Mouse (Mus musculus) lung, embryonic 15.5 days (tissue): ENCODE data around the gene Myt1l. TPM values are rescaled to one million over a fixed set of nuclear protein-coding genes. Genes with fewer than 3 reads are reported as not detected.

ENCODE experiments used
- ATAC-seq: fragments of 200-750 bp; cut with Nextera tagmentation; 2 replicates; pipeline ENCODE4 v1.8.0; 2017; ENCODE audit warnings: moderate number of reproducible peaks, borderline replicate concordance; ENCODE audit not compliant: low FRiP score, low TSS enrichment; ENCODE audit errors: extremely low read depth
- H3K27ac ChIP-seq: fragments of 300-500 bp; sonication (generic); 2 replicates; pipeline ENCODE4 v1.5.1; 2015; ENCODE audit warnings: moderate library complexity, mild to moderate bottlenecking, inconsistent platforms
- H3K27me3 ChIP-seq: fragments of 300-500 bp; sonication (generic); 2 replicates; pipeline ENCODE4 v1.6.1; 2015; ENCODE audit warnings: inconsistent platforms
- H3K36me3 ChIP-seq: fragments of 300-500 bp; sonication (generic); 2 replicates; pipeline ENCODE4 v1.6.1; 2015; ENCODE audit warnings: inconsistent platforms
- H3K4me1 ChIP-seq: fragments of 300-500 bp; sonication (generic); 2 replicates; pipeline ENCODE4 v1.6.1; 2015; ENCODE audit warnings: inconsistent platforms
- H3K4me2 ChIP-seq: fragments of 300-500 bp; sonication (generic); 2 replicates; pipeline ENCODE4 v1.6.1; 2015; ENCODE audit warnings: inconsistent platforms, mild to moderate bottlenecking, moderate library complexity
- H3K4me3 ChIP-seq: fragments of 300-500 bp; sonication (generic); 2 replicates; pipeline ENCODE4 v1.5.1; 2015; ENCODE audit warnings: mild to moderate bottlenecking, inconsistent platforms
- H3K9ac ChIP-seq: fragments of 300-500 bp; sonication (generic); 2 replicates; pipeline ENCODE4 v1.6.1; 2015; ENCODE audit warnings: inconsistent platforms
- H3K9me3 ChIP-seq: fragments of 300-500 bp; sonication (generic); 2 replicates; pipeline ENCODE4 v1.6.1; 2016; ENCODE audit warnings: inconsistent platforms
- WGBS: fragments of 180-500 bp; shearing (Covaris S2); methylation state at CpG from one replicate; pipeline ENCODE4 v1.1.7; 2015; 5-methylcytosine and 5-hydroxymethylcytosine counted together
- polyA plus RNA-seq: library from polyadenylated mRNA; unstranded; fragments of >200 nt; fragmentation: Nextera tagmentation; extraction: Ambion mirVana; gene quantifications from 2 replicates; pipeline ENCODE4 v1.2.1, GENCODE M21; 2015

Myt1l gene
- polyA plus RNA-seq, 1 experiment from 2014 or later, result 0.27 TPM

DNA sequence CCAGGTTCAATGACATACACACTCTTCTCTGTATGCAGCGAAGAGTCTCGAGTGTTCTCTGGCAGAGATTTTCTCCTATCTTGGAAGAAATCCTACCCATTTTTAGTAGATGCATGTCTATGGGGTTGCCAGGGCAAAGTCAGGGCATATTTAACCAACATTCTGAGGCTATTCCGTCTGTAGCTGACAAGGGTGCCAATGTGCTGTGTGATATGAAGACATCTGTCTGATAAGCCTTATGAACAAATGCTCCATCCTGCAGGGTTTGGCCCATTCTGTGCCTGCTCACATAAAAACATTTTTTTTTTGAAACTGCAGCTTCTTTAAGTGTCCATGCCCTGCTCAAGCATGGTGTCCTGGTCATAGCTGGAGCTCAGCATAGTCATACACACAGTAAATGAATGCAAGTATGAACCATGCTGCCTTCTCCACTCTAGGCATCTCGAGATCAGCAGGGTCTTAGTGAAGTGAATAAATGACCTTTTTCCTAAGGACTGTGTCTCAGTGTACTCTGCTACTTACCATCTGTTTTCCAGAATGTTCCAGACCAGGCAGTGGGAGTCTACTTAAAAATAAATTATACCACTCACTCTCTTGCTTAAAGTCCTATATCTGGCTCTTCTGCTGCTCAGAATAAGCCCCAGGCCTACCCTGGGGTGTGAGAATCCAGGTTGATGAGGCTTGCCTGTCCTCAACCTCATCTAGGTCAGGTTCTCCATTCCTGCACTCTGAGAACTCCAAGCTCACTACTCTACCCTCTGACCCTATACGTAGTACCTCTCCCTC, 227.1 kb downstream of the Myt1l start:
- no peak for ATAC-seq
- Histone ChIP-seq H3K4me3 (no peak overlapping the region), H3K36me3 (no peaks in the 10 kb centered on the region), H3K9ac (no peak overlapping the region), H3K9me3 (no peaks in the 10 kb centered on the region), H3K4me2 (no peak overlapping the region), H3K4me1 (no peaks in the 10 kb centered on the region), H3K27ac (no peak overlapping the region), H3K27me3 (no peaks in the 10 kb centered on the region)
- WGBS, result 62% methylated on average over 5 of the region's 5 CpGs

DNA sequence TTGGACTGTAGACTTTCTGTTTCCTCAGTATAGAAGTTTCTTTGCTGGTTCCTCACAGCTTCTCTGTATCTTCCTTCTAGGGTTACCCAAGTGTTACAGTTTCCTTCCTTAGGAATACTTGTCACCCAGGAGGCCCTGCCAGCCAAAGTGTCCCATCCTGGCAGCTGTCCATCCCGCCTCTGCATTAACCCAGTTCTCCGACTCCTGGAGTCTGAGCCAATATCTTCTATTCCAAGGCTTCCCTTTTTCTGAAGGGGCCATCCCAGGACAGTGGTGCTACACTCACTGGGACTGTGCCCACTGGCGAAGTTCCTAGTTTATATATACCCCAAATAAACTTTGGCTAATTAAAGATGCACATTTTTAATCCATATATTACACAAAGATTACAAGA, 227.7 kb downstream of the Myt1l start:
- Histone ChIP-seq H3K4me3 (no peak overlapping the region), H3K4me2 (no peak overlapping the region), H3K9me3 (no peaks in the 10 kb centered on the region), H3K4me1 (no peaks in the 10 kb centered on the region), H3K27me3 (no peaks in the 10 kb centered on the region), H3K36me3 (no peaks in the 10 kb centered on the region), H3K27ac (no peak overlapping the region), H3K9ac (no peak overlapping the region)
- WGBS, result 68% methylated on average over 3 of the region's 3 CpGs
- no peak for ATAC-seq

DNA sequence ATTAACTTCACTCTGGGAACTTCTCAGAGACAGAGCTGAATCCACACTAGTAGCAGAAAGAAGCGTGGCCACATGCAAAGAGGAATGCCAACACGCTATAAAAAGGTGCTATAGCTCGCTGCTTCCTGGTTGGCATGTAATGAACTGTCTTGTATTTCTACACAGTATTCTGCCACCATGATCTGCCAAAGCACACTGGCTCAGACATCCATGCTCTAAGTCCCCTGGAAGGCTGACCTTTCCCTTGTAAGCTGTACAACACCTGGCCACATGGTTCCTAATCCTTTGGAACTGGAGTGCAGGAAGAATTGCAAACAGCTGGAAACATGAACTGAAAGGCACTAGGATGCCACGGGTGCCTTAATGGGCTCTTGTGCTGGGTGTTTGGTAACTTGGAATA, 232.4 kb downstream of the Myt1l start:
- H3K9me3 ChIP-seq, result no peaks in the 10 kb centered on the region
- H3K27ac ChIP-seq, result no peak overlapping the region
- no peak overlapping the region for H3K9ac ChIP-seq
- H3K36me3 ChIP-seq, result no peaks in the 10 kb centered on the region
- H3K4me1 ChIP-seq, result no peaks in the 10 kb centered on the region
- WGBS, result 77% methylated on average over 4 of the region's 4 CpGs
- H3K4me2 ChIP-seq, result no peak overlapping the region
- no peaks in the 10 kb centered on the region for H3K27me3 ChIP-seq
- H3K4me3 ChIP-seq, result no peak overlapping the region
- ATAC-seq, result no peak

DNA sequence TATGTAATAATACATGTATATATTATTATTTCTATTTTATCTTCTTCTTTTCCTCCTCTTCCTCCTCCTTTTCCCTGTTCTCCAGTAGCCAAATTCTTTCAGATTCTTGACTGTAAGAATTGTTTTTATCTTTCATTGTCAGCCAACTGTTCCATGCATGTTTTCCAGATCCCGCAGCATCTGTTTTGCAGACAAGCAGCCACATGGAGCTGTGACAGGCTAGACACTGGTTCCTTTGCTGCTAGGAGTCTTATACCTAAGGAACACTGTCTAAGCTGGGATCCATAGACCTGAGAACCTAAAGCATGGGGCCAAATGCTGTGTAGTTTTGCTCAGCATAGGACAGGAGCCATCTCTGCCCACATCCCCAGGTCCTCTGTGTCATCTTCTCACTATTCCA, 238.0 kb downstream of the Myt1l start:
- H3K36me3 ChIP-seq, result no peaks in the 10 kb centered on the region
- no peaks in the 10 kb centered on the region for H3K9me3 ChIP-seq
- WGBS, result 85% methylated on average over 1 of the region's 1 CpGs
- no peak overlapping the region for H3K4me2 ChIP-seq
- H3K4me3 ChIP-seq, result no peak overlapping the region
- H3K9ac ChIP-seq, result no peak overlapping the region
- H3K27ac ChIP-seq, result no peak overlapping the region
- ATAC-seq, result no peak
- no peaks in the 10 kb centered on the region for H3K27me3 ChIP-seq
- H3K4me1 ChIP-seq, result no peaks in the 10 kb centered on the region

DNA sequence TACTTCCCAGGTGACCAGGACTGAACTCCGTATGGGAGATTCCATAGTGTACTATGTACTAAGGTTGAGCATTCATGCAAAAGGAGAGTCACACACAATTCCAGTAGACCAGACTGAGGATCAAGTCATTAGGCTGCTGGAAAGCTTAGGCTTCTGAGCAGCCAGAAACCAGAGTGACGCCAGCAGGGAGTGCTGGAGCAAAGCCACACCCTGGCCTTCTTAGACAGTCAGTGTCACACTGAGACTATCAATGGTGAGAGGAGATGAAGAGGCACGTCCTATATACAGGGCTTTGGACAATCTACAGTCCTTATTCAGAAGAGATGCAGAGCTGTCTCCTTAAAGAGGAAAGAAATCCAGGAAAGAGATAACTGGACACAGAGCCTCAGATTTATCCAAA, 243.6 kb downstream of the Myt1l start:
- Histone ChIP-seq H3K27me3 (no peaks in the 10 kb centered on the region), H3K9ac (no peak overlapping the region), H3K27ac (no peak overlapping the region), H3K9me3 (no peaks in the 10 kb centered on the region), H3K4me1 (no peaks in the 10 kb centered on the region), H3K4me3 (no peak overlapping the region), H3K36me3 (no peaks in the 10 kb centered on the region), H3K4me2 (no peak overlapping the region)
- ATAC-seq, result no peak
- 67% methylated on average over 3 of the region's 3 CpGs for WGBS

DNA sequence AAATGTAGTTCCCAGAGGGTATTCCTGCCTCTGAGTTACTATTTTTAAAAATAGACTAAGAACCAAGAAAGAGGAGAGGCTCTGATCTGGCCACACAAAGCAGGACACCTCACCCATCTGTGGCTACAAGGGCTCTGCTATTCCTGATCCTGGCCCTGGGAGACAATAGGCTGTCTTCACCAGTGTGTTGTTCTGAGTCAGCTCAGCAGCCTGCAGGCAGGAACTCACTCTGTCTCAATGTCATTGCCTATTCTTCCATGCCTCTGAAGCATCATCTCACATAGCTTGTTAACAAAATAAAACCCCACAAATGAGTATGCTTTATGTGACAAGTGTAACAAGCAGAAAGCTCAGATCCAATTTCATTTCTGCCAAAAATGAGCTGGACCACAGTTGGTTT, 244.2 kb downstream of the Myt1l start:
- Histone ChIP-seq H3K9me3 (no peaks in the 10 kb centered on the region), H3K4me2 (no peak overlapping the region), H3K27ac (no peak overlapping the region), H3K9ac (no peak overlapping the region), H3K36me3 (no peaks in the 10 kb centered on the region), H3K27me3 (no peaks in the 10 kb centered on the region), H3K4me1 (no peaks in the 10 kb centered on the region), H3K4me3 (no peak overlapping the region)
- ATAC-seq, result no peak

DNA sequence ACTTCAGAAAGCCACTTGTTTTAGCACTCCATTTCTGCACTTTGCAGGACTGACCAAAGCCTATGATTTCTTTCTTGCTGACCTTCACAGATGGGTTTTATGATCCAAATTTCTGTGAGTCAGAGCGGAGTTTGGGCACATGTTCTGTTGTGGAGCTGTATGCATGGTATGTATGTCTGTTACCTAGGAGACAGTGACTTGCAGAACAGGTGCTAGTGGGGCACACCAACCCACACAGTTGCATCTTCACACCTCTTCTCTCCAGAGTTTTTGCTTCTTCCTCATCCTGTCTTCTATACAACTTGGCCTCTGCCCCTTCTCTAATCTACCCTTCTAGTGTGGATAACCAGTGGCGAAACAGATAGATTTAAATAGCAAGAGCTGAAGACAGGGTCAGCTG, 250.7 kb downstream of the Myt1l start:
- Histone ChIP-seq H3K4me2 (no peak overlapping the region), H3K27ac (no peak overlapping the region), H3K4me3 (no peak overlapping the region), H3K36me3 (no peaks in the 10 kb centered on the region), H3K27me3 (no peaks in the 10 kb centered on the region), H3K4me1 (no peaks in the 10 kb centered on the region), H3K9me3 (no peaks in the 10 kb centered on the region), H3K9ac (no peak overlapping the region)
- 63% methylated on average over 2 of the region's 2 CpGs for WGBS
- no peak for ATAC-seq

DNA sequence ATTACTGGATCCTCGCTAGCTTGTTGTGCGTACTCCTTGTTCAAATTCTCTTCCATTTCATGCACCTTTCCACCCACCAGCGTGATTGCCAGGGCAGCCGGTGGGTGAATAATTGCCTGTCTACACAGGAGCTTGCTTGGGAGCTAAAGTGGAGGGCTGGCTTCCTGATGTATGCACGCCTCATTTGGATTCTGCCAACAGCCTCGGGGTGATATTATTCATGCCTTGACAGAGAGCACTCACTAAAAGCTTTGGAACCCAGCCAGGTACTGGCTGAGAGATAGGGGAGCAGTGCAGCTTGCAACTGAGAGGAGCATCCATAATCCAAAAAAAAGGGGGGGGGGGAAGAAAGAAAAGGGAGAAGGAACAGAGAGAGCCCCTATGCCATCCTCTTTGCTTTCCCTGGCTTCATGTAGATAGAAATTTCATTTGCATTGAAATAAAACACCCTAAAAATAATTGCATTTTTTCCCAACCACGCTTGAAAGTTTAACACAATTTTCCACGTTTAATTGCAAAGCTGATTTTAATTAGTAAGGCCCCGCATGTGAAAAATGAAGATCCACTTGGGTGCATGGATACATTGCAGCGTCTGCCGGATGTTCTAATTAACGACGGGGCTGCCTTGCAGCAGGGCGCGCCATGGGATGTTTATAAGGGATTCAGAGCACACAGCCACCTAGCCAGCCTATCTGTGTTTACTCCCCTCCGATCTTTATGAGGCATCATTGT, 261.3 kb downstream of the Myt1l start:
- no peak for ATAC-seq
- H3K4me3 ChIP-seq, result no peak overlapping the region
- H3K4me1 ChIP-seq, result no peaks in the 10 kb centered on the region
- H3K9me3 ChIP-seq, result no peaks in the 10 kb centered on the region
- WGBS, result 22% methylated on average over 16 of the region's 16 CpGs
- H3K4me2 ChIP-seq, result no peak overlapping the region
- H3K9ac ChIP-seq, result no peak overlapping the region
- H3K27ac ChIP-seq, result no peak overlapping the region
- no peaks in the 10 kb centered on the region for H3K36me3 ChIP-seq
- H3K27me3 ChIP-seq, result no peaks in the 10 kb centered on the region

DNA sequence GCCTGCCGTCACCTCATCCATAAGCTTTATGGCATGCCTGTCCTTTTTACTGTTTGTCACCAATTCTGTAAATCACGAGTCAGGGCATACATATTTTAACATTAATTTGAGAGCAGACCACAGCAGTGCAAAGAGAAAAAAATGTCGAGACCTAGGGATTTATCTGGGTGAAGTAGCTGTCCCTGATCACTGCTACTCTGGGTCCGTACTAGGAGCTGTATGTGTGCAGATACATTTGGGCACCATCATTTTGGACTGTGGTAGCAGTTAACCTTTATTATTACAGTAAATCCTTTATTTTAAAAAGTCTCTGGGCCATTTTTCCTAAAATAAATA, 261.8 kb downstream of the Myt1l start:
- no peak overlapping the region for H3K9ac ChIP-seq
- no peaks in the 10 kb centered on the region for H3K9me3 ChIP-seq
- no peak overlapping the region for H3K4me3 ChIP-seq
- no peak overlapping the region for H3K27ac ChIP-seq
- H3K36me3 ChIP-seq, result no peaks in the 10 kb centered on the region
- no peaks in the 10 kb centered on the region for H3K27me3 ChIP-seq
- no peak overlapping the region for H3K4me2 ChIP-seq
- 26% methylated on average over 4 of the region's 4 CpGs for WGBS
- ATAC-seq, result no peak
- H3K4me1 ChIP-seq, result no peaks in the 10 kb centered on the region

DNA sequence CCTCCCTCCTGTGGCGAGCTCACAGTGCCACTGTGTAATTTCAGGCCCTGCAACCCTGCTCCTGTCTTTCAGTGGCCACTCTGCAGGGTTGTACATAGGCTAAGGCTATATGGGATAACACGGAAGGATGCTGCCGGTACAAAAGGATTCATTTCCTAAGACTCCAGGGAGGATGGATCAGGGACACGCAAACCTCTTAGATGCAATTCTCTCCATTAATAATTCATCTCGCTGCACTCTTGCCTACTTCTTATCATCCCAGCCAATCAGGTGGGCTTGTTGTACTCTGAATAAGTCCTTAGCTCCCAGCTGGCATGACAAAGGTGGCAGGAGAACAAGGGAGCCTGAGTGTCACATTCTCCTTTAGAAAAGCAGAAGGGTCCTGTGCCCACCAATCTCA, 264.8 kb downstream of the Myt1l start:
- H3K36me3 ChIP-seq, result no peaks in the 10 kb centered on the region
- H3K4me2 ChIP-seq, result no peak overlapping the region
- H3K9ac ChIP-seq, result no peak overlapping the region
- no peak for ATAC-seq
- no peaks in the 10 kb centered on the region for H3K4me1 ChIP-seq
- H3K27ac ChIP-seq, result no peak overlapping the region
- WGBS, result 82% methylated on average over 5 of the region's 5 CpGs
- H3K9me3 ChIP-seq, result no peaks in the 10 kb centered on the region
- no peak overlapping the region for H3K4me3 ChIP-seq
- no peaks in the 10 kb centered on the region for H3K27me3 ChIP-seq

DNA sequence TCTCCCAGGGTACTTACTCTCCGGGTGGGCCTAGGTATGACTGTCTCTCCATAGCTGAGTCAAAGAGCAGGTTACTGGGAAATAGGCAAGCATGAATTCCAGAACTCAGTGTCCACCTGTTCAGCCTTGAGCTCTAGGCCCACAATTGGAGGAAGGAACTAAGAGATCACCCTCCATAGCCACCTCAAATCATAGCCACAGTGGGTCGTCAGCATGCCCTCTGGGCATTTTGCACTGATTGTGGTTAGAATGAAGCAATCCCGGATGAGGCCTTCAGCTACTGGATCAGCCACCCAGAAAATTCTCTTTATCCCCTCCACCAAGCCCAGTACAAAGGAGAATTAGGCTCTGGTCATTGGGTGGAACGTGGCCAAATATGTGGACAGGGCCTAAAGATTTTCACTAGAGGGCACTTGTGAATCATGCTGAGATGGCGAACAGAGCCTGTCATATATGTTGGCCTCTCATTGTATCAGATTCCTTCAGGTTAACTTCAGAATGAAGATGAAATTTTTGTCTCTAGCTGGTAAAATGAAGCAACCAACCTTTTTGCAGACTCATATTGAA, 267.0 kb downstream of the Myt1l start:
- no peaks in the 10 kb centered on the region for H3K27me3 ChIP-seq
- no peak overlapping the region for H3K9ac ChIP-seq
- no peak overlapping the region for H3K4me2 ChIP-seq
- no peaks in the 10 kb centered on the region for H3K4me1 ChIP-seq
- H3K36me3 ChIP-seq, result no peaks in the 10 kb centered on the region
- no peak overlapping the region for H3K27ac ChIP-seq
- no peak for ATAC-seq
- no peaks in the 10 kb centered on the region for H3K9me3 ChIP-seq
- 59% methylated on average over 5 of the region's 5 CpGs for WGBS
- no peak overlapping the region for H3K4me3 ChIP-seq

DNA sequence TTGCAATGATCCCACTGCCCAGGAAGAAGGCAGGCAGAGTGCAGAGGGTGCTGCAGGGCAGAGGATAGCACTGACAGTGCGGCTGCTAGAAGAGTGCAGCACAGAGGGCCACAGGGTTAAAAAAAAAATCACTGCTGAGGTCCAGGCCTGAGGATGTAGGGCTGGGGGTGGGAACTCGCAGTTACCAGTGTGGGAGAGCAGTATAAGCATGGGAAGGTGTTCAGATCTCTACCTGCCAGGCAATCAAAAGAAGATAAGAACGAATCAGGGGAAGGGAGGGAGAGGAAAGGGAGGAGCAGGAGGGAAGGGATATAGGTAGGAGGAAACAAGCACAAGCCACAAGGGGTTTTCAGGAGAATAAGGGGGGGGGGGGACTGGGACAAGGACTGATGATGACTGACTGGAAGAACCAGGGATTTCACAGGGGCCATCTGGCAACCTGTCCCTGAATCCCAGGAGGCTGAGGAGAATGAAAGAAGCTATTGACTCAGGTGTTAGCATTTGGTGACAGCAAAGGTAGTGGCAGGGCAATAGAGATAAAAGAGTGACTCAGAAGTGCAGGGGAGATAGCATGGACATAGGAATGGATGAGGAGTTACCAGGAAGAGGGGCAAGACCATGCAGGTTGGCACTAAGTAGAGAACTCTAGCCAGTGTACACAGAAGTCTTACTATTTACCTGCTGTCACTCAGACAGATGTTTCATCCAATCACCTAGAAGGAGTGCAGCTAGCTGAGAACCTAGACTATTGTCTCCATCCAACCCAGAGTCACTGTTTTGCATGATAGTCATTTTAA, 270.6 kb downstream of the Myt1l start:
- H3K9ac ChIP-seq, result no peak overlapping the region
- no peak overlapping the region for H3K4me2 ChIP-seq
- no peak overlapping the region for H3K4me3 ChIP-seq
- no peak for ATAC-seq
- H3K9me3 ChIP-seq, result no peaks in the 10 kb centered on the region
- no peak overlapping the region for H3K27ac ChIP-seq
- no peaks in the 10 kb centered on the region for H3K27me3 ChIP-seq
- no peaks in the 10 kb centered on the region for H3K36me3 ChIP-seq
- 36% methylated on average over 3 of the region's 3 CpGs for WGBS
- H3K4me1 ChIP-seq, result no peaks in the 10 kb centered on the region
